Mouse (Mus musculus) kidney, adult 2 months (tissue): ENCODE measurements at regions not wholly inside any gene's neighbourhood (a gene's known extent, or its start where the extent isn't known, plus 50 kb on each side); places are given as distances from the start of the nearest gene placed in this dataset.
"Not testable (repeated sequence)": the region's sequence is repeated elsewhere in the genome, so short reads cannot be mapped to it uniquely, and the experiment has no call there.

ENCODE experiments used
- DNase-seq: peaks from one replicate; pipeline ENCODE4 v3.0.0; 2021
- H3K27ac ChIP-seq: fragments of 200-500 bp; 2 replicates; pipeline ENCODE4 v1.5.1; 2012; ENCODE audit warnings: low read depth, low read length, control low read depth, inconsistent platforms; ENCODE audit not compliant: insufficient read depth
- H3K27me3 ChIP-seq: fragments of 200-500 bp; replicated peaks from 2 replicates; pipeline ENCODE4 v1.6.1; 2012; ENCODE audit warnings: mild to moderate bottlenecking, moderate library complexity, low read length, inconsistent platforms; ENCODE audit not compliant: control insufficient read depth, insufficient read depth
- H3K36me3 ChIP-seq: fragments of 200-500 bp; 2 replicates; pipeline ENCODE4 v1.6.1; 2012; ENCODE audit warnings: mild to moderate bottlenecking, moderate library complexity, low read length, inconsistent platforms; ENCODE audit not compliant: control insufficient read depth, insufficient read depth
- H3K4me1 ChIP-seq: fragments of 200-500 bp; 2 replicates; pipeline ENCODE4 v1.6.1; 2011; ENCODE audit warnings: low read length; ENCODE audit not compliant: control insufficient read depth, insufficient read depth
- H3K4me3 ChIP-seq: fragments of 200-500 bp; 2 replicates; pipeline ENCODE4 v1.5.1; 2011; ENCODE audit warnings: mild to moderate bottlenecking, low read depth, low read length, control low read depth; ENCODE audit not compliant: insufficient read depth
- CTCF ChIP-seq: fragments of 200-500 bp; conservative IDR thresholded peaks from 2 replicates; pipeline ENCODE4 v1.5.1; 2011; ENCODE audit warnings: low read depth, mild to moderate bottlenecking, control low read depth, low read length, moderate library complexity, mixed read lengths; ENCODE audit not compliant: insufficient read depth, insufficient read length
- POLR2A ChIP-seq: fragments of 200-500 bp; IDR thresholded peaks from one replicate; pipeline ENCODE4 v1.6.1; 2011; ENCODE audit warnings: low read depth, low read length, control low read depth
- WGBS: fragments of 180-500 bp; shearing (Covaris S2); methylation state at CpG from one replicate; pipeline ENCODE4 v1.1.7; 2018; 5-methylcytosine and 5-hydroxymethylcytosine counted together

DNA sequence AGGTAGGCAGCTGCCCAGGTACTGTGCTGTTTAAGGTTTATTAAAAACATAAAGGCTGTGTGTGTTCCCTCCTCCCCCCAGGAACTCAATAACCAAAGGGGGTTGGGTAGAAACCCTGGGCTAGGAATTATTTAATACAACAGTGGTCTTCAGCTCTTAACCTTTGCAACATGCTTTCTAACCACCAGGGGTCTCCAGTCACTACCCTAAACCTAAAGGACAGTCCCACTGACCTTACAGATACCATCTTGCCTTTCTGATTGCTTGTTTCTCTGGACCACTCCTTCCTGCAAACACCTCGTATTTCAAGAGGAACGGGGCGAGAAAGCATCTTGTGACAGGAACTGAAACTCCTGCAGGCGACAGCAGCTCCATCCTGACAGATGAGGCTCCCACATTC, 104.9 kb downstream of the Kcnk1 start:
- no peak for TF ChIP-seq POLR2A
- no peak for TF ChIP-seq CTCF
- Histone ChIP-seq H3K4me1 (no peaks in the 10 kb centered on the region), H3K27me3 (no peaks in the 10 kb centered on the region), H3K27ac (no peak overlapping the region), H3K4me3 (no peak overlapping the region), H3K36me3 (no peaks in the 10 kb centered on the region)
- DNase-seq: no peak
- 67% methylated on average over 4 of the region's 4 CpGs for WGBS

DNA sequence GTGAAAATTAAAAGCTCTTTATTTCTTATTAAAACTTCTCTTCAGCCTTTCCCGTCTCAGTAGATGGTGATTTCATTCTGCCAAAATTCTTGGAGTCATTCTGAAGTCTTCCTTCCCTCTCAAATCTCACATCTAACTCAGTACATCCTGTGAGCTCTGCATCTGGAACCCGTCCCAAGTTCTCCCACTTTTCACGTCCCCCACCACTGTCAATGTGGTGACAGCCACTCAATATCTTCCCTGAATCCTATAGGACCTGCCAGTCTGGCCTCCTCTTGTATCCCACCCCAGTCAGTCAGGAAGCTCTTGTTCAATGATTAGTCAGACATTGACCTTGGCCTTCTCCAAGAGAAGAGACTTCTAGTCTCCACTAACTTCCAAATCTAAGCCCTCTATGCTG, 110.1 kb downstream of the Kcnk1 start:
- TF ChIP-seq CTCF (no peak), POLR2A (no peak)
- no peaks in the 10 kb centered on the region for H3K4me1 ChIP-seq
- H3K27me3 ChIP-seq: no peaks in the 10 kb centered on the region
- DNase-seq: no peak
- H3K36me3 ChIP-seq: no peaks in the 10 kb centered on the region
- WGBS: 77% methylated on average over 3 of the region's 3 CpGs
- no peak overlapping the region for H3K4me3 ChIP-seq
- H3K27ac ChIP-seq: no peak overlapping the region

DNA sequence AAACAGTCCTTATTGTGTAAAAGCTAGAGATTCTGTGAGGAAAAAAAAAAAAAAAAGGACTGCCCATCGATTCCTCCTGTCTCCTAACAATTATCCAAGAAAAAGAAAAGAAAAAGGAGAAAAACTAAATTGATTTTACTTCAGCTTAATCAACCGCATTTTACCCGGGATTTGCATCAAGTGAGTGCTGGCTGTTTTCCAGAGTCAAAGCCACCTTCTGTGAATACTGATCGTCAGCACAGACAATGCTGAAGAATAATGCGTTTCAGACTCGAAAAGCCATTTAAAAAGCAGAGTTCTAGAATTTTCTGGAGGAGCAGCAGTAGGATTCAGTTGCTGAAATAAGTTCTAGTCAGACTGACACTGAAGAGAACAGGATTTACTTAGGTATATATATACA, 131.1 kb downstream of the Kcnk1 start:
- H3K27ac ChIP-seq: no peak overlapping the region
- WGBS: 75% methylated on average over 6 of the region's 6 CpGs
- DNase-seq: no peak
- H3K4me1 ChIP-seq: no peaks in the 10 kb centered on the region
- H3K4me3 ChIP-seq: no peak overlapping the region
- no peaks in the 10 kb centered on the region for H3K36me3 ChIP-seq
- TF ChIP-seq CTCF: no peak
- no peak for TF ChIP-seq POLR2A
- H3K27me3 ChIP-seq: no peaks in the 10 kb centered on the region

DNA sequence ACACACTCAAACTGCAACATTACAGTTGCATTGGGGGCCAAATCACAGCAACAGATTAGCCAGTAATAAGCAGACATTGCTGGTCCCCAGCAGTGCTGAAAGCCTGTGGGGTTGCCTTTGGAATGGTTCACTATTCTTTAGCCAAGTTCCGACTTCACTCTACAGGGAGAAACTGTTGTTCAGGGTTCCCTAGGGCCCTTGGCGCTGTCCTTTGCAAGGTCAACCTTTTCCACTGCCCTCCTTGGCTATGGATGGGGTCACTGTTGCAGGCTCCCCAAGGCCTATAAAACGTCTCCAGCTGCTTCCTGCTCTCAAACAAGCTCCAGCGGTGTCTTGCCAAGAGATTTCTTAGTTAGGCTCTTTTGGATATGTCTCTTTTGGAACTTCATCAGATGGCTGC, 137.1 kb downstream of the Kcnk1 start:
- WGBS: 63% methylated on average over 4 of the region's 4 CpGs

DNA sequence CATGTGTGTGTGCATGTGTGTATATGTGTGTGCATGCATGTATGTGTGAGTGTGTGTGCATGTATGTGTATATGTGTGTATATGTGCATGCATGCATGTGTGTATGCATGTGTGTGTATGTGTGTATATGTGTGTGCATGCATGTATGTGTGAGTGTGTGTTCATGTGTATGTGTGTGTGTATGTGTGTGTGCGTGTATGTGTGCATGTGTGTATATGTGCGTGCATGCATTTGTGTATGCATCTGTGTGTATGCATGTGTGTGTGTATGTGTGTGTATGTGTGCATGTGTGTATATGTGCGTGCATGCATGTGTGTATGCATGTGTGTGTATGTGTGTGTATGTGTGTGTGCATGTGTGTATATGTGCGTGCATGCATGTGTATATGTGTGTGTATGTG, 137.9 kb downstream of the Kcnk1 start:
- WGBS: 98% methylated on average over 4 of the region's 4 CpGs
- not testable (repeated sequence) for H3K27ac ChIP-seq, H3K27me3 ChIP-seq, H3K36me3 ChIP-seq, H3K4me1 ChIP-seq, DNase-seq, H3K4me3 ChIP-seq

More for the DNA sequence above, 137.1 kb downstream of the Kcnk1 start:
- no peaks in the 10 kb centered on the region for H3K27me3 ChIP-seq
- no peaks in the 10 kb centered on the region for H3K36me3 ChIP-seq
- no peak overlapping the region for H3K4me3 ChIP-seq
- peak; percentile 67 for DNase-seq
- no peaks in the 10 kb centered on the region for H3K4me1 ChIP-seq
- no peak for TF ChIP-seq POLR2A
- TF ChIP-seq CTCF: no peak
- no peak overlapping the region; the same call in 1 of the 2 replicates for H3K27ac ChIP-seq

DNA sequence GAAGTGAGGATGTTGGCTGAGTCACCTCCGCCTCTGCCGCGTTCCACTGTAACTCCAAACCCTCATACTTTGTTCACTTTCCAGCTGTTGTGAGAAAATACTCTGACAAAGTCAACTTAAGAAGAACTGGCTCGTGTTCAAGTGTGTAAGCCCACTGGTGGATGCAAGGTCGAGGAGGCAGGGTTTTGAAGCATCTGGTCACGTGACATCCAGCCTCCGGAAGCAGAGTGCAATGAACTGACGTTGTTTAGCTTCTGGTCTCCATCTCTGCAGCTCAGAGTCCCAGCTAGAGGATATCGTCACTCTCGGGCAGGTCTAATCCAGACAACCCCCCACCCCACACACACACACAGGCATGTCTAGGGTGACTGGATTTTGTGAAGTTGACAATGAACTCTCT, 140.1 kb downstream of the Kcnk1 start:
- Histone ChIP-seq H3K27ac (no peak overlapping the region), H3K4me3 (no peak overlapping the region), H3K4me1 (peaks cover 3% of the 10 kb centered on the region; the same call in 1 of the 2 replicates), H3K36me3 (no peaks in the 10 kb centered on the region), H3K27me3 (peaks cover 3% of the 10 kb centered on the region; the same call in 1 of the 2 replicates)
- no peak for TF ChIP-seq POLR2A
- TF ChIP-seq CTCF: no peak
- no peak for DNase-seq
- 53% methylated on average over 10 of the region's 10 CpGs for WGBS

DNA sequence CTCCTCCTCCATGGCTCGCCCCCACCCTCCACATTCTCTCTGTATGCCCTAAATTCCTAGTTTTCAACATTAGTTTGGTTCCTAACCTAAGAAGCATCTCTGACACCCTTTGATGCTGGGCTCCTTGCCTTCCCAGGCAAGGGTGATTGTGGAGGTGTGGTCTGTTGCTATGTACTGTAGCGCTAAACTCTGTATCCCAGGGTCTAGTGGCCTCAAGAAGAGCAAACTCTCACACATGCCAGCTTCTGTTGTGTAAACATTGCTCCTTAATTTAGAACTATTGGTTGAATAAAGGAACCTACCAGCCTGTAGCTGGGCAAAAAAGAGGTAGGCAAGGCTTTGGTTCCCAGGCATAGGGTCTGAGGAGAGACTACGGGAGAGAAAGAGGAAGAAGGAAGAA, 140.6 kb downstream of the Kcnk1 start:
- no peak for DNase-seq
- Histone ChIP-seq H3K36me3 (no peaks in the 10 kb centered on the region), H3K27me3 (peaks cover 3% of the 10 kb centered on the region; the same call in 1 of the 2 replicates), H3K4me3 (no peak overlapping the region), H3K4me1 (peaks cover 3% of the 10 kb centered on the region; the same call in 1 of the 2 replicates), H3K27ac (no peak overlapping the region)
- WGBS: 77% methylated on average over 3 of the region's 3 CpGs
- no peak for TF ChIP-seq POLR2A
- TF ChIP-seq CTCF: no peak

DNA sequence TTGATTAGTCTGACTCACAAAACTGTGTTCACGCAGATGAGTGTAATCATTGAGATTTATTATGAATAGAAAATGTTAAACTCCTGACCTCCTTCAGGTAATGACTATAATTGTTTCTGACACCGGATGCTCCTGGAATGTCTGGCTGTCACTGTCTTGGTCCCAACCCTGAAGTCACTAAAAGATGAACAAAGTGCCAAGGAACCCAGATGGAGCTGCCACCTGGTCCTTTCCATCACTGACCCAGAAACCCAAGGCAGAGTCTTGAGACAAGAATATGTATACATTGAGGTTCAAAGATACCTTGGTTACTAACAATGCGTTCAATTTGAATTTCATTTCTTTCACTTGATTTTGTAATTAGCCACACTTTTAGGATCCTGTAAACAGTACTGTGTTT, 142.0 kb downstream of the Kcnk1 start:
- no peak for TF ChIP-seq POLR2A
- no peak for TF ChIP-seq CTCF
- peaks cover 3% of the 10 kb centered on the region; the same call in 1 of the 2 replicates for H3K4me1 ChIP-seq
- no peak overlapping the region for H3K4me3 ChIP-seq
- WGBS: 88% methylated on average over 3 of the region's 3 CpGs
- H3K27ac ChIP-seq: no peak overlapping the region
- H3K27me3 ChIP-seq: peaks cover 3% of the 10 kb centered on the region; the same call in 1 of the 2 replicates
- H3K36me3 ChIP-seq: no peaks in the 10 kb centered on the region
- DNase-seq: no peak
